Mouse (Mus musculus) testis, adult 2 months (tissue): ENCODE measurements around the gene Rims4.

ENCODE experiments used
- CTCF ChIP-seq: fragments of 200-500 bp; IDR thresholded peaks from 2 replicates; pipeline ENCODE4 v1.5.1; 2012; ENCODE audit warnings: low read depth, mild to moderate bottlenecking, inconsistent platforms, low read length, moderate library complexity; ENCODE audit not compliant: control insufficient read depth, insufficient read depth, insufficient replicate concordance
- POLR2A ChIP-seq: fragments of 200-500 bp; IDR thresholded peaks from 2 replicates; pipeline ENCODE4 v1.6.1; 2012; ENCODE audit warnings: low read depth, mild to moderate bottlenecking, inconsistent platforms, low read length, moderate library complexity; ENCODE audit not compliant: control insufficient read depth

- TF ChIP-seq POLR2A (no peak), CTCF (no peak)
Observed at GRCm38 (mm10) chr2:163944511-163944910, 26.0 kb upstream of the Rims4 start.
